Mouse (Mus musculus): Measurements from ENCODE around the gene Ppm1h. TPM values are rescaled to one million over a fixed set of nuclear protein-coding genes. Genes with fewer than 3 reads are reported as not detected.

Ppm1h gene
- polyA plus RNA-seq, 1 experiment from 2014 or later: 12.2 TPM

DNA sequence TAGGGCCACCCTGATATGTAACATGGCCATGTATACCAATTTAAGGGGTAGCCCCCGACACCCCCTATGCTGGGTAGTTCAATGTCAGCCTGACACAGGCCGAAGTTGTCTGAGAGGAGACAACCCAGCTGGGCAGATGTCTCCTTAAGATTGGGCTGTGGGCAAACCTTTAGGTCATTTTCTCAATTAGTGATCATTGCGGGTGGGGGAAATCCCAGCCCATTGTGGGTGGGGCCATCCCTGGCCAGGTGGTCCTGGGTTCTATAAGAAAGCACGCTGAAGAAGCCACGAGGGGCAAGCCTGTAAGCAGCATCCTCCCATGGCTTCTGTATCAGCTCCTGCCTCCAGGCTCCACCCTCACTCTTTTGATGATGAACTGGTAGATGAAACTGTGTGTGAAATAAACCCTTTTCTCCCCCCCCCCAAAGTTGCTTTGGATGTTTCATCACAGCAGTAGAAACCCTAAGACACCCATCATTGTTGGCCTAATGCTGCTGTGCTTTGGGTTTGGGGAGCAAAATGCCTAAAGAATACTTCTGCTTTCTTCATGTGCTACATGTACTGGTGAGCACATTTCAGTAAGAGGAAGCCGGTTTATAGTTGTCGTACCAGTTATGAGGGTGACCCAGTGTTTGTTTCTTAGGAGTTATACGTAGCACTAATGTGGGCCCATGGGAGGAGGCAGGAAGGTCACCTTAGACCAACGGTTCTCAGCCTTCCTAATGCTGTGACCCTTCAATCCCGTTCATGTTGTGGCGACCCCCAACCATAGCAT is 68.8 kb downstream of the Ppm1h start:
- 89% methylated on average over 11 of the region's 11 CpGs for WGBS

DNA sequence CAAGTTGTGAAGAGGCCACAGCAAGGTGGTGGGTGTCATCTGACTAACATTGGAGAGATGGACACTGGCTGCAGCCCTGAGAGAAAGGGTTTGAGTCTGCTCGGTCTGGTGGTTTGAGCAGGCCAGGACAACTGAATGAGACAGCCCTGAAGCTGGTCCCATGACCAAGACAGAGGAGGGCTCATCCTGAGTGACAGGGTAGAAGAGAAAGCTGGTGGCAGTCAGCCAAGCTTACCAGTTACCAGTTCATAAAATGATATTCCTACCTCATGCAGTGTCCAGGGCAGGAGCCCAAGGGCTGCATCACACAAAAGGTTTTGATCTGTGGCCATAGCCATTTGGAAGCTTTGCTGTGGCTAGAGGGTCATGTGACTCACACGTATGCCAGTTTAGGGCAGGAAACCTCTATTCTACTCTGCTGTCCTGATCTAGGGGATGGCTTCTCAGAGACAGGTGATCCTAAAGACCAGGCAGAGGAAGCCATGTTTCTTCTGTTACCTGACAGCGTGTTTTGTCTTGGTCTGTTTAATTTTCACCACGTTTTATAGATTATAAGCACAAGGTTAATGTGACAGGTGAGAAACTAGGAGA is 69.9 kb downstream of the Ppm1h start:
- no peaks in the 10 kb centered on the region for H3K36me3 ChIP-seq (ENCODE audit: control insufficient read depth, insufficient read depth)
- peaks cover 5% of the 10 kb centered on the region for H3K4me1 ChIP-seq (replicated peaks; ENCODE audit: control insufficient read depth, insufficient read depth, low read length)
- H3K4me3 ChIP-seq (replicated peaks; ENCODE audit: low read length): no peak overlapping the region
- 0 out of 2 replicates have a peak, but pooled peaks have one; percentile 28 for ATAC-seq
- no peaks in the 10 kb centered on the region for H3K27me3 ChIP-seq (replicated peaks; ENCODE audit: control insufficient read depth, insufficient read depth, low read length)
- H3K27ac ChIP-seq (ENCODE audit: low read length): no peak overlapping the region
- no peak overlapping the region for H3K4me2 ChIP-seq (ENCODE audit: low read length)
- WGBS: 79% methylated on average over 4 of the region's 4 CpGs
- no peaks in the 10 kb centered on the region for H3K9me3 ChIP-seq (ENCODE audit: control insufficient read depth, low read length)
- H3K9ac ChIP-seq (replicated peaks; ENCODE audit: low read depth, low read length): no peak overlapping the region

More for the DNA sequence above, 68.8 kb downstream of the Ppm1h start:
- Histone ChIP-seq H3K9me3 (ENCODE audit: control insufficient read depth, low read length) (no peaks in the 10 kb centered on the region), H3K4me2 (ENCODE audit: low read length) (no peak overlapping the region), H3K27ac (ENCODE audit: low read length) (no peak overlapping the region), H3K36me3 (ENCODE audit: control insufficient read depth, insufficient read depth) (no peaks in the 10 kb centered on the region), H3K4me1 (replicated peaks; ENCODE audit: control insufficient read depth, insufficient read depth, low read length) (peaks cover 2% of the 10 kb centered on the region; the same call in 1 of the 2 replicates), H3K27me3 (replicated peaks; ENCODE audit: control insufficient read depth, insufficient read depth, low read length) (no peaks in the 10 kb centered on the region), H3K4me3 (replicated peaks; ENCODE audit: low read length) (no peak overlapping the region), H3K9ac (replicated peaks; ENCODE audit: low read depth, low read length) (no peak overlapping the region)
- ATAC-seq: no peak

DNA sequence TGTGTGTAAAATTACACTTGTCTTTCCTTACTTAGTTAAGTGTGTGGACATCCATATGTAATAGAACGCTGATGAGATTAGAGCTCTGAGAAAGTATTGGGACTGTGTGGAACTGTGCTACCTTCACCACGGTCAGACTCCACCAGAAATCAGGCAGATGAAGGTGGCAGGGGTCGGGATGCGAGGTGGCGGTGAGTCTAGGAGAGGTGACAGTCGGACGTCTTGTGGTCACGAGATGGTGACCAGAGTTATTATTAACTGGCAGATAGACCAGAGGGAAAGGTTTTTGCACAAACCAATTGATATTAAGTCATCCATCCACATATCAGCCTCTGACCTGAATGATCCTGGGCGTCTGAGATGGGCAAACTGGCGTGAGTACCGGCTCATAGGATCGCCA is 70.5 kb downstream of the Ppm1h start:
- H3K27me3 ChIP-seq (replicated peaks; ENCODE audit: control insufficient read depth, insufficient read depth, low read length): no peaks in the 10 kb centered on the region
- no peaks in the 10 kb centered on the region for H3K9me3 ChIP-seq (ENCODE audit: control insufficient read depth, low read length)
- no peak overlapping the region for H3K9ac ChIP-seq (replicated peaks; ENCODE audit: low read depth, low read length)
- ATAC-seq: no peak
- no peak overlapping the region for H3K4me3 ChIP-seq (replicated peaks; ENCODE audit: low read length)
- no peak overlapping the region for H3K27ac ChIP-seq (ENCODE audit: low read length)
- no peak overlapping the region for H3K4me2 ChIP-seq (ENCODE audit: low read length)
- H3K4me1 ChIP-seq (replicated peaks; ENCODE audit: control insufficient read depth, insufficient read depth, low read length): peaks cover 9% of the 10 kb centered on the region
- WGBS: 94% methylated on average over 12 of the region's 12 CpGs
- no peaks in the 10 kb centered on the region for H3K36me3 ChIP-seq (ENCODE audit: control insufficient read depth, insufficient read depth)

DNA sequence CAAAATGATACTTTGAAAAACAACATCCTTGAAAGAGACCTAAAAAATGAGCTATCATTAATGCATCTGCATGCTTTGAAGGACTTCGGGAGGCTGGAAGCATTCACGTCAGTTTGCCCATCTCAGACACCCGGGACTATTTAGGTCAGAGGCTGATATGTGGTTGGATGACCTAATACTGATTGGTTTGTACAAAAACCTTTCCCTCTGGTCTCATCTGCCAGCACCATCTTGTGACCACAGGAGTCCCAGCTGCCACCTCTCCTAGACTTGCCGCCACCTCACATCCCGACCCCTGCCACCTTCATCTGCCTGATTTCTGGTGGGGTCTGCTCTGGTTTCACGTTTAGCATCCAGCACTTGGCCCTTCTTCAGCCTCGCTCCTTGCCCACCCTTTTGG is 71.3 kb downstream of the Ppm1h start:
- WGBS: 89% methylated on average over 7 of the region's 7 CpGs
- Histone ChIP-seq H3K9ac (replicated peaks; ENCODE audit: low read depth, low read length) (no peak overlapping the region), H3K9me3 (ENCODE audit: control insufficient read depth, low read length) (no peaks in the 10 kb centered on the region), H3K4me1 (replicated peaks; ENCODE audit: control insufficient read depth, insufficient read depth, low read length) (peaks cover 9% of the 10 kb centered on the region), H3K4me3 (replicated peaks; ENCODE audit: low read length) (no peak overlapping the region), H3K4me2 (ENCODE audit: low read length) (no peak overlapping the region), H3K36me3 (ENCODE audit: control insufficient read depth, insufficient read depth) (no peaks in the 10 kb centered on the region), H3K27me3 (replicated peaks; ENCODE audit: control insufficient read depth, insufficient read depth, low read length) (no peaks in the 10 kb centered on the region), H3K27ac (ENCODE audit: low read length) (no peak overlapping the region)
- no peak for ATAC-seq

DNA sequence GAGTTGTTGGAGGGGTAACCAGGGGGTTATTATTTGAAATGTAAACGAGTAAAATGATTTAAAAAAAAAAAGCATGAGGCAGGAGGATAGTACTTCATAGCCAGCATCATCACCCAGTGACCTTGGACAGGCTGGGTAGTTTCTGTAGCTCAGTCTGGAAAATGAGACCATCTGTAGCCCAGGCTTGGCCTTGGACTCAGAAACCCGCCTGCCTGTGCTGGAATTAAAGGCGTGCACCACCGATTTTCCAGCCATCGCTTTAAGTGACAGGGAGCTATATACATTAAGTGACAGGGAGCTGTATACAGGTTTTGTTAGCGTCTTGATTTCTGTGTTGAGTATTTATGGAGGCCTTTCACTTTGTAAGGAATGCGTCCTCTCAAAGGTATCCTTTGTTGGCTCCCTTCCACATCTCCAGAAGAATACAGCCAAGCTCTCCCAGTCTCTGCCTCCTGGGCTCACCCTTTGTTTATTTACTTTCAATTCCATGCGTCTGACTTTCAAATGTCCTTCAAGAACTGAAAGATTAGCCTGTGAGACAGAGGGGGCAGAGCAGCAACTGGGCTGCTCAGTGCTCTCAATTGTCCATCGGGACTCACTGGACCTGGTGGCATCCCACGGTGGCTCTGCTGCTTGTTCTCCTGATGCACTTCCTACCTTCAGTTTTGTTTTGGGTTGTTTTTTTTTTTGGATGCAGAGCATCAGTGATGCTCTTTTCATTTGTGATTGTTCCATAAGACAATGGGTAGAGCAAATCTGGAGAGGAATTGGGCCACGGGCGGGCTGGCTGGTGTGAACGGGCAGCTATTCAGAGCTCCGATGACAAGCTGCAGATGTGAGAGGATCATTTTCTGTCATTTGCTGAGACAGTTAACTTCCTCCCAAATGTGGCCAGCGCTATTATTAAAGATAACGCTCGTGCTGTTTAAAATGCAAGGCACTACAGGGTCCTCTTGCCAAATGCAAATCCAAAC is 74.7 kb downstream of the Ppm1h start:
- Histone ChIP-seq H3K4me3 (replicated peaks; ENCODE audit: low read length) (no peak overlapping the region), H3K27ac (ENCODE audit: low read length) (no peak overlapping the region), H3K36me3 (ENCODE audit: control insufficient read depth, insufficient read depth) (no peaks in the 10 kb centered on the region), H3K9me3 (ENCODE audit: control insufficient read depth, low read length) (no peaks in the 10 kb centered on the region), H3K4me2 (ENCODE audit: low read length) (no peak overlapping the region), H3K4me1 (replicated peaks; ENCODE audit: control insufficient read depth, insufficient read depth, low read length) (peaks cover 13% of the 10 kb centered on the region), H3K9ac (replicated peaks; ENCODE audit: low read depth, low read length) (no peak overlapping the region; the same call in 1 of the 2 replicates), H3K27me3 (replicated peaks; ENCODE audit: control insufficient read depth, insufficient read depth, low read length) (no peaks in the 10 kb centered on the region)
- WGBS: 14% methylated on average over 17 of the region's 17 CpGs
- ATAC-seq: no peak

DNA sequence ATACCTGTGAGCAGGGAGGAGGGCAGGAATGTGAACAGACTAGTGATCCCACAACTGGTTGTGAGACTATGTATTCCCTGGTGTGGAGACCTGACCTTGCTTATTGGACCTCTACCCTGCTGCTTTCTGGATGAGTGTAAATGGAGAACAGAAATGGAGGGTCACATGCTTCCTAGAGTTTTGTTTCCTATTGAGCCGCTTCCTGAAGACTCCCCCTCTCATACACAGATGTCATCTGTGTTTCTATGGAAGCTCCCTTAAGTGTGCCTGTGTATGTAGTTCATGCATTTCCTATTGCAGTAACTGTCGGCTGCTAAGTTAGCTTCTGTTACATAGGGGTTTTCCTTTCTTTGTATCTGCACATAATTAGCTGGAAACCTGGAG is 75.4 kb downstream of the Ppm1h start:
- no peaks in the 10 kb centered on the region for H3K36me3 ChIP-seq (ENCODE audit: control insufficient read depth, insufficient read depth)
- no peak for ATAC-seq

DNA sequence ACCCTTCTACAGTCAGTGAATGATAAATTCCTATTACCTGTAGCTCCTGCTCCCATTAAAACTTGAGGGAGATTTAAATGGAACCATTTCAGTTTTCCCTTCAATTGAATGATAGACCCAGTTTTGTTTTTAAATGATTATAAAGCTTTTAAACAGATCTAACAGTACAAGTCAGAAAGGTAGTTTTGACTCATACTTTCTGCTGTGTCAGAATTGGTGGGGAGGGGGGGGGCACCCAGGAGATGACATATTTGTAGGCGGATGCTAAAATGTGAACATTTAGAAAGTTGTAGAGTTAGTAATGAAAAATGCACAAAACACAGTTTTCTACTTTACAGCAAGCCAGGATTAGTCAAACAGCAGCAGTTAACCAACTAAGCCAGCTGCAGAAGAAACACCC is 76.4 kb downstream of the Ppm1h start:
- H3K9ac ChIP-seq (replicated peaks; ENCODE audit: low read depth, low read length): no peak overlapping the region
- no peaks in the 10 kb centered on the region for H3K9me3 ChIP-seq (ENCODE audit: control insufficient read depth, low read length)
- ATAC-seq: no peak
- H3K4me1 ChIP-seq (replicated peaks; ENCODE audit: control insufficient read depth, insufficient read depth, low read length): peaks cover 13% of the 10 kb centered on the region
- no peak overlapping the region for H3K4me3 ChIP-seq (replicated peaks; ENCODE audit: low read length)
- H3K27me3 ChIP-seq (replicated peaks; ENCODE audit: control insufficient read depth, insufficient read depth, low read length): no peaks in the 10 kb centered on the region
- WGBS: 89% methylated on average over 1 of the region's 1 CpGs
- H3K4me2 ChIP-seq (ENCODE audit: low read length): no peak overlapping the region
- no peak overlapping the region for H3K27ac ChIP-seq (ENCODE audit: low read length)
- H3K36me3 ChIP-seq (ENCODE audit: control insufficient read depth, insufficient read depth): no peaks in the 10 kb centered on the region

More for the DNA sequence above, 75.4 kb downstream of the Ppm1h start:
- H3K9me3 ChIP-seq (ENCODE audit: control insufficient read depth, low read length): no peaks in the 10 kb centered on the region
- H3K4me2 ChIP-seq (ENCODE audit: low read length): no peak overlapping the region
- H3K4me1 ChIP-seq (replicated peaks; ENCODE audit: control insufficient read depth, insufficient read depth, low read length): peaks cover 13% of the 10 kb centered on the region
- no peak overlapping the region for H3K4me3 ChIP-seq (replicated peaks; ENCODE audit: low read length)
- H3K27me3 ChIP-seq (replicated peaks; ENCODE audit: control insufficient read depth, insufficient read depth, low read length): no peaks in the 10 kb centered on the region
- 30% methylated on average over 2 of the region's 2 CpGs for WGBS
- no peak overlapping the region for H3K27ac ChIP-seq (ENCODE audit: low read length)
- no peak overlapping the region for H3K9ac ChIP-seq (replicated peaks; ENCODE audit: low read depth, low read length)

DNA sequence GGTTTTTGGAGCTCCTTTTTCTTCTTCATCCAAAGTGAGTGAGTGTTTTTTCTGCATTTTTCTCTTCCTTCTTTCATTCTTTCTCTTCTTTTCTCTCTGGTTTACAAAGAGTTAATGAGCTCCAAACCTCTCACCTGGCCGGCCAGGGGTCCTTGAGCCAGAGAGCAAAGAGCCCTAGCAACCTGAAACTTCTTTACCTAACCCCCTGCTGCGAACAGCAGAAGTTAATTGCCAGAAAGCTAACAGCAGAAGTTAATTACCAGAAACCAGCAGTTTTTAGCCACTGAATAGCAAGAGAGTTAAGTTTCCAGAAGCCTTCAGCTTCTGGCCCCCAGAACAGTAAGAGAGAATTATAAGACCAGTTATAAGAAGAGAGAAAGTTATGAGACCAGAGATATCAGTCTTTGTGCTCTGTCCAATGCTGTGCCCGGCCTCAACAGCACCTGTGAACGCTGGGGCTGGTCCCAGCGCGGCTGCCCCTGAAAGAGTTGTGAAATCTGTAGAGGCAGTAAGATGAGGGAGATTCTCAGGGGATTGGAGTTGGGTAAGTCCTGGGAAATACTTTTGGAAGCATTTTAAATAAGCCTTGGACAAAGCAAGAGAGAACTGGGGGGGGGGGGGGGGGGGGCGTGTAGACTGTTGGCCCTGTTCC is 78.4 kb downstream of the Ppm1h start:
- H3K4me2 ChIP-seq (ENCODE audit: low read length): no peak overlapping the region
- no peak overlapping the region for H3K4me3 ChIP-seq (replicated peaks; ENCODE audit: low read length)
- ATAC-seq: no peak
- H3K4me1 ChIP-seq (replicated peaks; ENCODE audit: control insufficient read depth, insufficient read depth, low read length): peaks cover 13% of the 10 kb centered on the region
- WGBS: 4% methylated on average over 7 of the region's 7 CpGs
- no peaks in the 10 kb centered on the region for H3K9me3 ChIP-seq (ENCODE audit: control insufficient read depth, low read length)
- no peaks in the 10 kb centered on the region for H3K27me3 ChIP-seq (replicated peaks; ENCODE audit: control insufficient read depth, insufficient read depth, low read length)
- H3K9ac ChIP-seq (replicated peaks; ENCODE audit: low read depth, low read length): no peak overlapping the region
- no peaks in the 10 kb centered on the region for H3K36me3 ChIP-seq (ENCODE audit: control insufficient read depth, insufficient read depth)
- H3K27ac ChIP-seq (ENCODE audit: low read length): no peak overlapping the region

Data from forebrain, embryonic 16.5 days (tissue).